Mouse (Mus musculus): ENCODE data around the gene Hoxc8. TPM values are rescaled to one million over a fixed set of nuclear protein-coding genes. Genes with fewer than 3 reads are reported as not detected.

Hoxc8 gene
- not detected for total RNA-seq (2023)

GRCm38 (mm10) chr15:102990461-102991397, at the start of gene Hoxc8:
TSS of gene Hoxc8 (plus strand) at chr15:102990607.

GRCm38 (mm10) chr15:102954192-102955006, 36.0 kb upstream of the Hoxc8 start, which contains the start of gene Hoxc11:
TSS of gene Hoxc11 (plus strand) at chr15:102954427.

DNA sequence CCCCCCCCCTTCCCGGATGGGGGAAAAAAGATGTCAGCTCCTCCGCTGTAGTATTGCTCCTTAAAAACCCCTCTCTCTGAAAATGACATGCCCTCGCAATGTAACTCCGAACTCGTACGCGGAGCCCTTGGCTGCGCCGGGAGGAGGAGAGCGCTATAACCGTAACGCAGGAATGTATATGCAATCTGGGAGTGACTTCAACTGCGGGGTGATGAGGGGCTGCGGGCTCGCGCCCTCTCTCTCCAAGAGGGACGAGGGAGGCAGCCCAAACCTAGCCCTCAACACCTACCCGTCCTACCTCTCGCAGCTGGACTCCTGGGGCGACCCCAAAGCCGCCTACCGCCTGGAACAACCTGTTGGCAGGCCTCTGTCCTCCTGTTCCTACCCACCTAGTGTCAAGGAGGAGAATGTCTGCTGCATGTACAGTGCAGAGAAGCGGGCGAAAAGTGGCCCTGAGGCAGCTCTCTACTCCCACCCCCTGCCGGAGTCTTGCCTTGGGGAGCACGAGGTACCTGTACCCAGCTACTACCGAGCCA, 23.6 kb upstream of the Hoxc8 start, which contains the start of gene Hoxc10:
TSS of gene Hoxc10 (plus strand) at position 21 of the 536 bp plus-strand sequence.

DNA sequence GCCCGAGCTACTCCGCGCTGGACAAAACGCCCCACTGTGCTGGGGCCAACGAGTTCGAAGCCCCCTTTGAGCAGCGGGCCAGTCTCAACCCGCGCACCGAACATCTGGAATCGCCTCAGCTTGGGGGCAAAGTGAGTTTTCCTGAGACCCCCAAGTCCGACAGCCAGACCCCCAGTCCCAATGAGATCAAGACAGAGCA, 23.2 kb upstream of the Hoxc8 start, which contains the start of gene Hoxc5:
TSS of gene Hoxc5 (plus strand) at position 132 of the 199 bp plus-strand sequence.

DNA sequence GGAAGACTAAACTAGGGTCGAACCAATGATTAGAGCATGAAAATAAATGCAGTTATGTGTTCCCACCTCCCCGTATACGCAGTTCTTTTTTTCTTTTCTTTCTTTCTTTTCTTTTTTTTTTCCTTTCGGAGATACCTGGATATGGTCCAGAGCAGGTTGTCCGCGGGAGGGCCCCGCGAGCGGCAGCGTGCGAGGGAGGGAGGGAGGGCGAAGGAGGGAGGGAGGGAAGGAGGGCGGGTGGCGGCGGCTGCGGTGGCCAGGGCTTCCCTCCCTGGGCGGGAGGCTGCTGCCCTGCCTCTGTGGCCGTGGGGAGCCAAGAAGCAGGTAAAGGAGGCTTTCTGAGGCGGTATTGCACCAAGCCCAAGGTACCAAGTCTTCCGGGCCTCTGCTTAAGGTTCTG, 14.2 kb upstream of the Hoxc8 start, which contains the start of gene Hoxc9:
TSS of gene Hoxc9 (plus strand) at position 269 of the 400 bp plus-strand sequence.

DNA sequence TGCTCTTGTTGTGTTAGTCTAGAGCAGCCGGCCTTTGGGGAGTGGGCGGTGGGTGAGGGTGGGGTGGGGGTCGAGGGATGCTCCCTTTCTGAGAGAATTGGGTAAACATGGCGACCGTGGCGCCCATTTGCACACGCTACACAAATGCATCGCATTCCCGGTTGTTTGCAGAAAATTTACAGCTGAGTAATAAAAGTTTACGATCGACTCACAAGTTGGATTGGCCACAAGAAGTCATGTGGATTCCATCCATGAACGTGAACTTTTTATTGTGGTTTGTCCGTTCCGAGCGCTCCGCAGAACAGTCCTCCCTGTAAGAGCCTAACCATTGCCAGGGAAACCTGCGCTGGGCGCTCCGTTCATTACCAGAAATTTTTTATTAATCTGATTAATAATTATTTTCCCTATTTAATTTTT, 7.5 kb downstream of the Hoxc8 start, which contains the start of gene Hoxc6:
TSS of gene Hoxc6 (plus strand) at position 319 of the 417 bp plus-strand sequence.

DNA sequence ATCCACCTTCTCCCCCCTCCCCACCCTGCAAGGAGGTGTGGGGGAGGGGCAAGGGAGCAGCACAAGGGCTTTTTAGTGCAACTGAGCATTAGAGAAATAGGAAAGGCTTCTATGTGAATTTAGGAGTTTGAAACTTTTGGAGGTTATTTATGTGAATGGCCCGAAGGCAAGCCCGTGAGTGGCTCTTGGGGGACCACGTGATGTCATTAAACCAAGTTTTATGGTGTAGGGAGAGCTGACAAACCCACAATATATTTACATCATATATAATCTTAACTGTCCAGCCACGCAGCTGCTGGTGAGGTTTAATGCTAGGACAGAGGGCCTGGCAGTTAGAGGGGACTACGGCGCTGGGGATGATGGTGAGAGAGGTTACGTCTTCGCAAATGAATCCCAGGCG, 28.2 kb downstream of the Hoxc8 start, which contains the start of gene Hoxc4:
TSS of gene Hoxc4 (plus strand) at position 299 of the 400 bp plus-strand sequence.

Other genes starting within 250 kb of the Hoxc8 start
- not detected for gene Hoxc13, start 69.5 kb upstream of the Hoxc8 start, total RNA-seq (2023)
- gene Hoxc12, start 53.9 kb upstream of the Hoxc8 start, total RNA-seq (2023), result not detected
- not detected for gene Hoxc11, start 36.2 kb upstream of the Hoxc8 start, total RNA-seq (2023)
- not detected for gene Hoxc10, start 23.8 kb upstream of the Hoxc8 start, total RNA-seq (2023)
- not detected for gene Hoxc5, start 23.2 kb upstream of the Hoxc8 start, total RNA-seq (2023)
- gene Hoxc9, start 14.2 kb upstream of the Hoxc8 start, total RNA-seq (2023), result not detected
- under 1 TPM in 1 of 2 experiments, not detected in 1; 0.33 TPM for gene Hoxc6, start 7.7 kb downstream of the Hoxc8 start, total RNA-seq (2023)
- under 1 TPM in 1 of 2 experiments, not detected in 1; 0.24 TPM for gene Hoxc4, start 28.3 kb downstream of the Hoxc8 start, total RNA-seq (2023)
- gene Smug1, start 176.5 kb downstream of the Hoxc8 start, total RNA-seq (2023), result 1 to 10 TPM; 3.2 to 3.5 TPM
- gene Cbx5, start 249.2 kb downstream of the Hoxc8 start, total RNA-seq (2023), result 10 to 100 TPM in 1 of 2 experiments, 1 to 10 TPM in 1; 9.1 to 13.8 TPM
- 100 to 1,000 TPM; 297 to 355 TPM for gene Hnrnpa1, start 249.8 kb downstream of the Hoxc8 start, total RNA-seq (2023)